ENCODE assay signal across 17 mouse cellular contexts in genomic region chr8:107552234-107552633, GRCm38 (mm10). TPM values are rescaled to one million over a fixed set of nuclear protein-coding genes. Genes with fewer than 3 reads are reported as not detected.
DNase-seq lines count a peak whose midpoint lies in the region; ATAC-seq and TF ChIP-seq lines count a peak whose summit lies in the region.
"Had no signal": no experiment of that assay in that cellular context is flagged by ENCODE, and none has a peak within 500 bp of the region (broad histone marks: within the 10 kb centered on the region; RNA-seq: fewer than 3 reads in every experiment).

No protein-coding gene starts in this region.

- no peak overlapping the region for H3K4me3 ChIP-seq in lung, adult 2 months (replicated peaks; ENCODE audit: extremely low read depth, low read depth, low read length)
- H3K4me3 ChIP-seq in embryonic facial prominence, embryonic 14.5 days (ENCODE audit: low read depth, low read length): no peak overlapping the region
- no peak overlapping the region for H3K4me3 ChIP-seq in forebrain, embryonic 14.5 days (ENCODE audit: low read depth, low read length)
- H3K4me3 ChIP-seq: forebrain, embryonic 12.5 days; heart, embryonic 13.5 days had no signal

- no peak for TF ChIP-seq CTCF in lung, adult 2 months (IDR thresholded peaks at IDR 0.05; ENCODE audit: insufficient read depth, low read length)

- no peaks in the 10 kb centered on the region for H3K27me3 ChIP-seq in embryonic facial prominence, embryonic 14.5 days (replicated peaks; ENCODE audit: control insufficient read depth, insufficient read depth, low read length)
- H3K27me3 ChIP-seq in forebrain, embryonic 14.5 days (replicated peaks; ENCODE audit: control insufficient read depth, insufficient read depth, low read length): no peaks in the 10 kb centered on the region
- H3K27me3 ChIP-seq: forebrain, embryonic 12.5 days; heart, embryonic 13.5 days had no signal

- WGBS in lung, adult 2 months: 55% methylated on average over 6 of the region's 6 CpGs
- 65% methylated on average over 6 of the region's 6 CpGs for WGBS in embryonic facial prominence, embryonic 14.5 days
- WGBS in forebrain, embryonic 14.5 days: 40% methylated on average over 6 of the region's 6 CpGs

- peak overlapping the region; percentile 46 for H3K4me2 ChIP-seq in embryonic facial prominence, embryonic 14.5 days (ENCODE audit: low read depth, low read length)
- no peak overlapping the region for H3K4me2 ChIP-seq in forebrain, embryonic 14.5 days (ENCODE audit: low read length)
- H3K4me2 ChIP-seq: forebrain, embryonic 12.5 days; heart, embryonic 13.5 days had no signal

- no peaks in the 10 kb centered on the region for H3K9me3 ChIP-seq in embryonic facial prominence, embryonic 14.5 days (ENCODE audit: control insufficient read depth, low read length)
- no peaks in the 10 kb centered on the region for H3K9me3 ChIP-seq in forebrain, embryonic 14.5 days (replicated peaks; ENCODE audit: control insufficient read depth, low read length)
- H3K9me3 ChIP-seq: forebrain, embryonic 12.5 days; heart, embryonic 13.5 days had no signal

- peak overlapping the region; percentile 65 for H3K9ac ChIP-seq in embryonic facial prominence, embryonic 14.5 days (ENCODE audit: low read depth, low read length)
- H3K9ac ChIP-seq in forebrain, embryonic 14.5 days (ENCODE audit: low read length): no peak overlapping the region
- H3K9ac ChIP-seq: forebrain, embryonic 12.5 days; heart, embryonic 13.5 days had no signal

- H3K27ac ChIP-seq in embryonic facial prominence, embryonic 14.5 days (replicated peaks; ENCODE audit: low read depth, low read length): peak overlapping the region; percentile 53
- no peak overlapping the region for H3K27ac ChIP-seq in forebrain, embryonic 14.5 days (ENCODE audit: low read depth, low read length)
- H3K27ac ChIP-seq: heart, embryonic 13.5 days had no signal

- no peaks in the 10 kb centered on the region for H3K4me1 ChIP-seq in lung, adult 2 months (ENCODE audit: control insufficient read depth, insufficient read depth, low read length)
- no peaks in the 10 kb centered on the region for H3K4me1 ChIP-seq in embryonic facial prominence, embryonic 14.5 days (ENCODE audit: control insufficient read depth, insufficient read depth, low read length)
- no peaks in the 10 kb centered on the region for H3K4me1 ChIP-seq in forebrain, embryonic 14.5 days (ENCODE audit: control insufficient read depth, insufficient read depth, low read length)

- no peak for TF ChIP-seq POLR2A in lung, adult 2 months (IDR thresholded peaks at IDR 0.05; ENCODE audit: borderline replicate concordance, extremely low read depth, low read depth, low read length)

- peak; percentile 57 for DNase-seq in lung, postnatal 36 days
- no peak for DNase-seq in lung, adult 2 months
- peak; percentile 44 for DNase-seq in R1 (ENCODE audit: low read depth, low spot score)
- no peak for DNase-seq in embryonic facial prominence, embryonic 14.5 days (ENCODE audit: low spot score)
- DNase-seq in monocyte, adult 2 months (ENCODE audit: low read depth in 1 of 2, low spot score in 2 of 2): peak; percentile 51 to 65
- no peak for DNase-seq in forebrain, embryonic 14.5 days (ENCODE audit: low spot score)
- no peak for DNase-seq in gastrocnemius, postnatal 25 days
- DNase-seq: adrenal gland, postnatal 25 days; gastrocnemius, postnatal 14 days; kidney, postnatal 14 days; liver; right cerebral cortex, postnatal 25 days had no signal

- ATAC-seq in embryonic facial prominence, embryonic 14.5 days (ENCODE audit: low read depth): no peak
- ATAC-seq in forebrain, embryonic 14.5 days: no peak
- ATAC-seq: inflammation-experienced regulatory T-cells, adult 6 months; lung, postnatal 0 days; midbrain, embryonic 16.5 days had no signal

- peaks cover 82% of the 10 kb centered on the region for H3K36me3 ChIP-seq in embryonic facial prominence, embryonic 14.5 days (ENCODE audit: control insufficient read depth, insufficient read depth, low read length)
- peaks cover 28% of the 10 kb centered on the region for H3K36me3 ChIP-seq in forebrain, embryonic 14.5 days (ENCODE audit: control insufficient read depth, insufficient read depth, low read length)

RNA-seq across cellular contexts. Expression of gene Psmd7, which starts 36.0 kb away (rescaled TPM):
- 39.2 and 52.2 TPM in 2 replicates for polyA plus RNA-seq in lung, adult 2 months (2012; rRNA removed)
- 252 and 269 TPM in 2 replicates for polyA plus RNA-seq in embryonic facial prominence, embryonic 14.5 days (2014; fragmentation: Nextera tagmentation; extraction: Ambion mirVana)
- polyA plus RNA-seq in forebrain, embryonic 14.5 days (2014; fragmentation: Nextera tagmentation; extraction: Ambion mirVana): 247 and 252 TPM in 2 replicates
- total RNA-seq in gastrocnemius, postnatal 25 days (2021): 100 to 1,000 TPM; 114 to 124 TPM

Comparison
In these comparisons a context has a peak if more than half of its experiments do, and no peak if none do; other contexts are left out.
1. DNase-seq: peak in lung, postnatal 36 days (single experiment), R1 (single experiment) and monocyte, adult 2 months (2 of 2); none in lung, adult 2 months (single experiment), embryonic facial prominence, embryonic 14.5 days (single experiment), forebrain, embryonic 14.5 days (single experiment) and gastrocnemius, postnatal 25 days (single experiment).